Mouse (Mus musculus) cortical plate, adult 2 months (tissue): ENCODE measurements around the gene Slc17a5.

Experiments used
- CTCF ChIP-seq: fragments of 200-500 bp; IDR thresholded peaks from 2 replicates; pipeline ENCODE4 v1.5.1; 2011; ENCODE audit warnings: mild to moderate bottlenecking, control low read depth, low read length; ENCODE audit not compliant: insufficient read depth; ENCODE audit errors: extremely low read depth
- POLR2A ChIP-seq: fragments of 200-500 bp; IDR thresholded peaks from 2 replicates; pipeline ENCODE4 v1.6.1; 2011; ENCODE audit warnings: mild to moderate bottlenecking, low read length, control low read depth; ENCODE audit not compliant: insufficient read depth; ENCODE audit errors: extremely low read depth

DNA sequence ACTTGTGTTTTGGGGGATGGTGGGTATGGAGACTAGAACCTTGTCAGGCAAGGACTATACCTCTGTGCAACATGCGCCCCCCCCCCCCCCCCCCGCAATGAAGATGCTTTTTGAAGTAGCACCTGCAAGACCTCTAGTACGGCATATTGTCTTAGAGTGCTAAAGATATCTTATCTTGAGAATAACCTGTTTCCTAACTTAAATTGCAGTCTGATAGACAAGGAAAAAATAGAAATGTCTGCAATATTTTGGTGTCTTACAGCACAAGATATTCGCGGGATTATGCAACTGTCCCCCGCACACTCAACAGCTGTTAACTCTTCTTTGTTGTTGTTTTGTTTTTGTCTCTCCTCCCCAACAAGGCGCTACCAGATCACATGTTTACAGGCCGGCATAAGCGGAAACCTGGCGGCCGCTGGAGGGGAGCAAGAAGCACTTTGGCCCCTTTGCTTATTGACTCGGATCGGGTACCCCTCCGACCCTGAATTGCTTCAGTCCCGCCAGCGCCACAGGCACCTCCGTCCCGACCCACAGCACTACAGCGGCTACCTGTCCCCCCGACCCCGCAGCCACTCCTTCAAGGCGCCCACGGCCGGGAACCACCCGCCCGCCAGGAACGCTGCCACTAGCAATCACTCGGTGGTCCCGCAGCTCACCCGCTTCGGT, 490 bp downstream of the Slc17a5 start:
- no peak for TF ChIP-seq CTCF
- TF ChIP-seq POLR2A = no peak
